Mouse (Mus musculus) hindlimb bud, embryonic 11.5 days (tissue): ENCODE measurements at regions not wholly inside any gene's neighbourhood (a gene's known extent, or its start where the extent isn't known, plus 50 kb on each side); places are given as distances from the start of the nearest gene placed in this dataset.
A peak's percentile ranks its signal among the peaks of the same experiment; 100 is the strongest.

Experiments
- DNase-seq: peaks from one replicate; pipeline ENCODE4 v3.0.0-alpha.2; 2012; ENCODE audit warnings: low read depth, low spot score; ENCODE audit errors: extremely low spot score

GRCm38 (mm10) chr3:39222059-39222458, 335.3 kb downstream of the Fat4 start:
- DNase-seq: no peak

GRCm38 (mm10) chr3:39234921-39235320, 348.2 kb downstream of the Fat4 start:
- DNase-seq: no peak

GRCm38 (mm10) chr3:39248712-39249111, 362.0 kb downstream of the Fat4 start:
- no peak for DNase-seq

GRCm38 (mm10) chr3:39249224-39249892, 362.6 kb downstream of the Fat4 start:
- no peak for DNase-seq

- no peak for DNase-seq
Observed at GRCm38 (mm10) chr3:39253076-39253475, 366.3 kb downstream of the Fat4 start.

- no peak for DNase-seq
Observed at GRCm38 (mm10) chr3:39264671-39265430, 378.1 kb downstream of the Fat4 start.

GRCm38 (mm10) chr3:39265606-39266005, 378.9 kb downstream of the Fat4 start:
- no peak for DNase-seq

- DNase-seq: no peak
Observed at GRCm38 (mm10) chr3:39269388-39269787, 382.6 kb downstream of the Fat4 start.

GRCm38 (mm10) chr3:39272616-39273015, 385.9 kb downstream of the Fat4 start:
- DNase-seq: no peak

GRCm38 (mm10) chr3:39276897-39277296, 390.2 kb downstream of the Fat4 start:
- DNase-seq: no peak

GRCm38 (mm10) chr3:39277310-39277709, 390.6 kb downstream of the Fat4 start:
- no peak for DNase-seq

GRCm38 (mm10) chr3:39295255-39295654, 408.5 kb downstream of the Fat4 start:
- no peak for DNase-seq

- no peak for DNase-seq
Observed at GRCm38 (mm10) chr3:39296257-39296656, 409.5 kb downstream of the Fat4 start.

- no peak for DNase-seq
Observed at GRCm38 (mm10) chr3:39309487-39309886, 422.7 kb downstream of the Fat4 start.

GRCm38 (mm10) chr3:39313563-39313962, 426.8 kb downstream of the Fat4 start:
- no peak for DNase-seq

- DNase-seq: no peak
Observed at GRCm38 (mm10) chr3:39320851-39321250, 434.1 kb downstream of the Fat4 start.

GRCm38 (mm10) chr3:39322225-39322624, 435.5 kb downstream of the Fat4 start:
- no peak for DNase-seq

GRCm38 (mm10) chr3:39335612-39336230, 449.0 kb downstream of the Fat4 start:
- DNase-seq: no peak

GRCm38 (mm10) chr3:39341161-39341687, 454.5 kb downstream of the Fat4 start:
- DNase-seq: no peak

- DNase-seq: peak; percentile 83
Observed at GRCm38 (mm10) chr3:39344078-39344477, 457.3 kb downstream of the Fat4 start.

- DNase-seq: no peak
Observed at GRCm38 (mm10) chr3:39347578-39347977, 460.8 kb downstream of the Fat4 start.

GRCm38 (mm10) chr3:39357012-39357411, 470.3 kb downstream of the Fat4 start:
- DNase-seq: no peak
